In the genomic region with DNA sequence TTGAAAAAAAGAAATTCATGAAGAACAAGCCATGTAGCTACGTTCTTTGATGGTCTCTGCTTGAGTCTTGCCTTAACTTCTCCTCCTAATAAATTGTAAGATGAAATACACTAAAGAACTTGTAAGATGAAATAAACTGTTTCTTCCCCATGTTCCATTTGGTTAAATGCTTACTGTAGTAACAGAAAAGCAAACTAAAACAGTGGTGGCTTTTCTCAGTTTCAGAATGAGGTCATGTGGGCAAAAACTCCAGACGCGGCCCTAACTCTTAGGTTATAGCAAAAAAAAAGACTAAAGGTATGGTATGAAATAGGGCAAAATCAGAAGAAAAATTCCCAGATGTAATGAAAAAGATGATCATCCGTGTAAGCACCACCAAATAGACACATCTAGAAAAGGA, we compare ENCODE assay signal across 16 mouse cellular contexts.
"Had no signal": no experiment of that assay in that cellular context is flagged by ENCODE, and none has a peak within 500 bp of the region (broad histone marks: within the 10 kb centered on the region; RNA-seq: fewer than 3 reads in every experiment).

No protein-coding gene starts in this region.

- H3K4me3 ChIP-seq: neural tube, embryonic 13.5 days; neural tube, embryonic 15.5 days; stomach, embryonic 15.5 days had no signal

- H3K9me3 ChIP-seq: neural tube, embryonic 13.5 days; neural tube, embryonic 15.5 days; stomach, embryonic 15.5 days had no signal

- H3K36me3 ChIP-seq: neural tube, embryonic 13.5 days; neural tube, embryonic 15.5 days; stomach, embryonic 15.5 days had no signal

- H3K27ac ChIP-seq: neural tube, embryonic 13.5 days; neural tube, embryonic 15.5 days; stomach, embryonic 15.5 days; stomach, postnatal 0 days had no signal

- H3K4me2 ChIP-seq: neural tube, embryonic 13.5 days; neural tube, embryonic 15.5 days; stomach, embryonic 15.5 days had no signal

- H3K27me3 ChIP-seq: neural tube, embryonic 13.5 days; neural tube, embryonic 15.5 days; stomach, embryonic 15.5 days had no signal

- DNase-seq: retina, postnatal 1 day; right cerebral cortex, adult 18-20 months; right cerebral cortex, postnatal 14 days; right cerebral cortex, postnatal 25 days; right cerebral cortex, postnatal 4 days; spleen, adult 18-20 months; thymus, adult 18-20 months; thymus, adult 2 months; thymus, postnatal 14 days; thymus, postnatal 25 days; thymus, postnatal 36 days; thymus, postnatal 4 days had no signal

- H3K9ac ChIP-seq: neural tube, embryonic 13.5 days; neural tube, embryonic 15.5 days; stomach, embryonic 15.5 days had no signal

- H3K4me1 ChIP-seq: neural tube, embryonic 13.5 days; neural tube, embryonic 15.5 days; stomach, embryonic 15.5 days had no signal
